Mouse (Mus musculus) embryonic fibroblast, embryonic 13.5 days (primary cell): Measurements from ENCODE around the gene Rgs9.

Experiments used
- CTCF ChIP-seq: IDR thresholded peaks from 2 replicates; pipeline ENCODE4 v1.5.1; 2011; ENCODE audit warnings: mild to moderate bottlenecking, control low read depth, low read length, moderate library complexity, borderline replicate concordance; ENCODE audit not compliant: insufficient read depth
- POLR2A ChIP-seq: IDR thresholded peaks from 2 replicates; pipeline ENCODE4 v1.6.1; 2011; ENCODE audit warnings: low read depth, mild to moderate bottlenecking, control low read depth, low read length, moderate library complexity

- no peak for TF ChIP-seq POLR2A
- no peak for TF ChIP-seq CTCF
Observed at GRCm38 (mm10) chr11:109302338-109302737, 4.4 kb upstream of the Rgs9 start.
